Mouse (Mus musculus) liver, adult 2 months (tissue): ENCODE results near the gene F10. TPM values are rescaled to one million over a fixed set of nuclear protein-coding genes. Genes with fewer than 3 reads are reported as not detected.
"Not testable (repeated sequence)": the region's sequence is repeated elsewhere in the genome, so short reads cannot be mapped to it uniquely, and the experiment has no call there.

ENCODE experiments used
- DNase-seq: peaks from one replicate; pipeline ENCODE4 v3.0.0-alpha.2; 2011; ENCODE audit warnings: low read depth, low spot score; ENCODE audit errors: extremely low read depth
- H3K27ac ChIP-seq: fragments of 200-500 bp; replicated peaks from 2 replicates; pipeline ENCODE4 v1.5.1; 2012; ENCODE audit warnings: low read depth, mild to moderate bottlenecking, control low read depth, inconsistent platforms, low read length; ENCODE audit not compliant: insufficient read depth
- H3K27me3 ChIP-seq: fragments of 200-500 bp; 2 replicates; pipeline ENCODE4 v1.6.1; 2012; ENCODE audit warnings: mild to moderate bottlenecking, moderate library complexity, low read length, inconsistent platforms; ENCODE audit not compliant: control insufficient read depth, insufficient read depth
- H3K36me3 ChIP-seq: fragments of 200-500 bp; 2 replicates; pipeline ENCODE4 v1.6.1; 2012; ENCODE audit warnings: low read length, inconsistent platforms; ENCODE audit not compliant: control insufficient read depth, insufficient read depth
- H3K4me1 ChIP-seq: fragments of 200-500 bp; 2 replicates; pipeline ENCODE4 v1.6.1; 2011; ENCODE audit warnings: low read length; ENCODE audit not compliant: control insufficient read depth, insufficient read depth
- H3K4me3 ChIP-seq: fragments of 200-500 bp; 2 replicates; pipeline ENCODE4 v1.5.1; 2011; ENCODE audit warnings: low read depth, mild to moderate bottlenecking, control low read depth, low read length, moderate library complexity; ENCODE audit not compliant: insufficient read depth
- H3K79me2 ChIP-seq: fragments of 200-500 bp; 2 replicates; pipeline ENCODE4 v1.6.1; 2012; ENCODE audit warnings: inconsistent platforms, mild to moderate bottlenecking, low read length, moderate library complexity; ENCODE audit not compliant: control insufficient read depth, insufficient read depth
- H3K9ac ChIP-seq: fragments of 200-500 bp; 2 replicates; pipeline ENCODE4 v1.6.1; 2012; ENCODE audit warnings: low read depth, mild to moderate bottlenecking, control low read depth, inconsistent platforms, low read length
- CTCF ChIP-seq: fragments of 200-500 bp; IDR thresholded peaks from 2 replicates; pipeline ENCODE4 v1.5.1; 2011; ENCODE audit warnings: low read depth, low read length, control low read depth
- POLR2A ChIP-seq: fragments of 200-500 bp; IDR thresholded peaks from 2 replicates; pipeline ENCODE4 v1.6.1; 2011; ENCODE audit warnings: low read length, control low read depth; ENCODE audit not compliant: insufficient read depth; ENCODE audit errors: extremely low read depth
- WGBS: fragments of 180-500 bp; shearing (Covaris S2); methylation state at CpG from one replicate; pipeline ENCODE4 v1.1.7; 2018; 5-methylcytosine and 5-hydroxymethylcytosine counted together
- polyA plus RNA-seq: library from polyadenylated mRNA; depleted of rRNA; stranded (reverse); fragments of >200 nt; gene quantifications from 2 replicates; pipeline ENCODE4 v1.2.3, GENCODE M21; 2012
- total RNA-seq: library from RNA; depleted of rRNA; stranded (reverse); fragments of >200 nt; gene quantifications from 2 replicates; pipeline ENCODE4 v1.2.3, GENCODE M21; 2014

Gene F10
- total and polyA plus RNA-seq, 2 experiments, result 371 to 374 TPM

DNA sequence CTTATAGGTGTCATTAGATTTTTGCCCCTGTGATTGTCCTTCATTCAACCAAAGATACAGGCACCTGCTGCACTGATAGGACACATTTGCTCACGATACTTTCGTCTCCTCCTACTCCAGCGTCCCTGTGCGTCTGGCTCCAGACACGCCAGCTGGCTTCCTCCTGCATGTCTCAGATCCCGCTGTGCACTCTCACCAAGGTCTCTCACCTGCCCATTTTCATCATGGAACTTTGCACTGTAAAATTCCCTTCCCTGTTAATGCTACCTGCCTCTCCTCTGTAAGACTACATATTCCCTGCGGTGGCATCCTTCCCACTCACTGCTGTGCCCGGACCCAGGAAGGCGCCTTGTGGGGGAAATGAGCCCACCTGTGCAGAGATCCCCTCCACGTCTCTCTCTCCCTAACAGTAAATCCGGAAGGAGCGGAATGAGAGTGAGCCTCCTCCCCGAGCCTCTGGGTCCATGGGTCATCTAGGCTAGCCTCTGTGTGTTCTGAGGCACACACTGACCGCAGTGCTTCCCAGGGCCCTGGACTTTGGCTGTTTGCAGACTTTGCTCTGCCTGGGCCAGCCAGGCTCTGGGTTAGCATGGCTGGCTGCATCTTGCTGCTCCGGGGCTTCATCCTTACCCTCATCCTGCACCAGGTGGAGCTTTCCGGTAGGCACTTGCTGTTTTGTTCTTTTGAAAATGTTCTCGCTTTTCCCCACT is 23.5 kb downstream of the F10 start, which contains the start of gene Proz:
TSS of gene Proz (plus strand) at position 474 of the 710 bp plus-strand sequence.
- Histone ChIP-seq H3K36me3 (peaks cover 25% of the 10 kb centered on the region), H3K27ac (peak within 1 kb of the TSS; percentile 99), H3K79me2 (peaks cover 16% of the 10 kb centered on the region), H3K4me1 (peaks cover 30% of the 10 kb centered on the region), H3K9ac (peak within 1 kb of the TSS; percentile 89), H3K4me3 (peak within 1 kb of the TSS; percentile 71), H3K27me3 (no peaks in the 10 kb centered on the region)
- no peak for TF ChIP-seq CTCF
- peak; percentile 79 for TF ChIP-seq POLR2A
- 25% methylated on average over 17 of the region's 17 CpGs for WGBS
- peak; percentile 92 for DNase-seq

DNA sequence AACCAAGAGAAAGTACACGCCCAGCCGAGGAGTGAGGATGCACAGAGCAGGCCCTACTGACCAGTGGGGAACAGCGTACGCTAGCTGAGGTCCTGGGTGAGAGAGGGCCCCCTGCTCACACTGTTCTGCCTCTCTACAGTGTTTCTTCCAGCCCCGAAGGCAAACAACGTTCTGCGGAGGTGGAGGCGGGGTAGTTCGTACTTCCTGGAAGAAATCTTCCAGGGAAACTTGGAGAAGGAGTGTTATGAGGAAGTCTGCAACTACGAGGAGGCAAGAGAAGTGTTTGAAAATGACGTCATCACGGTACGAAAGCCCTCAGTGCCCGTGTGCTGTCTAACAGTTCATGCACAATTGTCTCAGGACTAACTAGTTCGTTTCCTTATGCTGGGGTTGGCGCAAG is 26.0 kb downstream of the F10 start:
- no peak for TF ChIP-seq POLR2A
- TF ChIP-seq CTCF, result no peak
- 56% methylated on average over 16 of the region's 16 CpGs for whole genome bisulfite sequencing
- DNase-seq, result no peak

DNA sequence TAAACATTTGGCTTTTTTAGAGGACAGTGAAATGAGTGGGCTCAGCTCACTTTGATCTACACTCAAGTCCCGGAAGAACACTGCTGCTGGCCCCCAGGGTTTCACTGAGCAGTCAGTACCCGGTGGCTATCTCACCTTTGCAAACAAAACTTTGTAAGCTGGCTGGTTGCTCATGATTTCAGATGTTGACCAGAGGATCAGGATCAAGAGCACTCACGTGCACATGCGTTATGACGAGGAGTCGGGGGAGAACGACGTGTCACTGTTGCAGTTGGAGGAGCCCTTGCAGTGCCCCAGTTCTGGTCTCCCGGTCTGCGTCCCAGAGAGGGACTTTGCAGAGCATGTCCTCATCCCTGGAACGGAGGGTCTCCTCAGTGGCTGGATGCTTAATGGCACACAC is 36.1 kb downstream of the F10 start:
- H3K36me3 ChIP-seq, result peaks cover 17% of the 10 kb centered on the region
- H3K9ac ChIP-seq, result no peak overlapping the region
- peaks cover 4% of the 10 kb centered on the region; the same call in 1 of the 2 replicates for H3K4me1 ChIP-seq
- no peak overlapping the region for H3K27ac ChIP-seq
- TF ChIP-seq CTCF (no peak), POLR2A (no peak)
- no peak overlapping the region for H3K4me3 ChIP-seq
- 63% methylated on average over 11 of the region's 11 CpGs for WGBS
- no peaks in the 10 kb centered on the region for H3K79me2 ChIP-seq
- DNase-seq, result no peak
- H3K27me3 ChIP-seq, result no peaks in the 10 kb centered on the region

More for the DNA sequence above, 26.0 kb downstream of the F10 start:
- H3K36me3 ChIP-seq, result peaks cover 36% of the 10 kb centered on the region
- H3K4me1 ChIP-seq, result peaks cover 18% of the 10 kb centered on the region
- H3K27me3 ChIP-seq, result no peaks in the 10 kb centered on the region
- H3K4me3 ChIP-seq, result no peak overlapping the region
- peak overlapping the region; percentile 57 for H3K9ac ChIP-seq
- peaks cover 16% of the 10 kb centered on the region for H3K79me2 ChIP-seq
- H3K27ac ChIP-seq, result peak overlapping the region; percentile 30

DNA sequence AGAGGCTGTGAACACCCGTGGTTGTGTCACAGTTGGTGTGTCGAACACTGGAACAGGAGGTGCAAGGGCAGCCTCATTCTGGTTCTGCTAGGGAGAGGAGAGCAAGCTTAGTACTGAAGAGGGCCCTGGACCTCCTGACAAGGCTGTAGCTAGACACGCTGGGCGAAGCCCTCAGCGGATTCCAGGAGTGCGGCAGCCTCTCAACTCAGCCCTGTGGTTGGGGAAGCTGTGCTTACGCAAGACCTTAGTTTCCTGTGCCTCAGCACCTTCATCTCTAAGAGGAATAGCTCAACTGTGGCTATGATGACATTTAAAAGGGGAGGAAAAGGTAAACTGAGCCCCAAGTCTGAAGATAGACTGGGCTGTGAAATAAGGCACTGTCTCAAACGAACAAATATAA is 37.9 kb downstream of the F10 start:
- H3K4me3 ChIP-seq, result no peak overlapping the region
- peaks cover 4% of the 10 kb centered on the region; the same call in 1 of the 2 replicates for H3K4me1 ChIP-seq
- whole genome bisulfite sequencing, result 38% methylated on average over 8 of the region's 8 CpGs
- TF ChIP-seq CTCF, result no peak
- no peak for TF ChIP-seq POLR2A
- H3K9ac ChIP-seq, result peak overlapping the region; percentile 13; the same call in 1 of the 2 replicates
- H3K79me2 ChIP-seq, result no peaks in the 10 kb centered on the region
- peak overlapping the region; percentile 9; the same call in 1 of the 2 replicates for H3K27ac ChIP-seq
- DNase-seq, result peak; percentile 63
- H3K36me3 ChIP-seq, result peaks cover 17% of the 10 kb centered on the region
- H3K27me3 ChIP-seq, result no peaks in the 10 kb centered on the region

DNA sequence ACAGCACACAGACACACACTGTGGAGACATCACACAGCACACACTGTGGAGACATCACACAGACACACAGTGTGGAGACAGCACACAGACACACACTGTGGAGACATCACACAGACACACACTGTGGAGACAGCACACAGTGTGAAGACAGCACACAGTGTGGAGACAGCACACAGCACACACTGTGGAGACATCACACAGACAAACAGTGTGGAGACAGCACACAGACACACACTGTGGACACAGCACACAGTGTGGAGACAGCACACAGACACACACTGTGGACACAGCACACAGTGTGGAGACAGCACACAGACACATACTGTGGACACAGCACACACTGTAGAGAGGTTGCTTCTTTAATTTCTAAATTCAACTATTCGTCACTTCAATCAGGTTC is 38.5 kb downstream of the F10 start:
- DNase-seq, H3K4me1 ChIP-seq, H3K79me2 ChIP-seq, H3K27ac ChIP-seq, H3K27me3 ChIP-seq, H3K4me3 ChIP-seq: not testable (repeated sequence)
- 55% methylated on average over 1 of the region's 1 CpGs for WGBS
- Histone ChIP-seq H3K36me3 (peaks cover 17% of the 10 kb centered on the region), H3K9ac (peak overlapping the region; percentile 32; the same call in 1 of the 2 replicates)

DNA sequence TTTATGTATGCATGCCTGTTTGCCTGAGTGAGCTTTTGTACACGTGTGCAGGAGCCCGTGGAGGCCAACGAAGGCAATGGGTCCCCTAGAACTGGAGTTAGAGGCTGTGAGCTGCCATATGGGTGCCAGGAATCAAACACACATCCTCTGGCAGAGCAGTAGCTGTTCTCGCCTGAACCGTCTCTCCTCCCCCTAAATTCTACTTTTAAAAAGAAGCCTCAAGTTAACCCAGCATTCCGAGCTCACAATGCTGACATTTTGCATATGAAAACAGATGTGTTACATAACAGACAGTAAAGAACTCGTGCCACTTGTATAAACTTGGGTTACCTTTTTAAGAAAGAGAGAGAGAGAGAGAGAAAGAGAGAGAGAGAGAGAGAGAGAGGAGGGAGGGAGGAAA is 40.4 kb downstream of the F10 start:
- H3K79me2 ChIP-seq, result no peaks in the 10 kb centered on the region
- no peak for DNase-seq
- peaks cover 18% of the 10 kb centered on the region for H3K36me3 ChIP-seq
- WGBS, result 74% methylated on average over 7 of the region's 7 CpGs
- no peak for TF ChIP-seq POLR2A
- no peak for TF ChIP-seq CTCF
- no peak overlapping the region for H3K27ac ChIP-seq
- H3K27me3 ChIP-seq, result no peaks in the 10 kb centered on the region
- H3K4me1 ChIP-seq, result peaks cover 4% of the 10 kb centered on the region; the same call in 1 of the 2 replicates
- no peak overlapping the region for H3K4me3 ChIP-seq
- no peak overlapping the region for H3K9ac ChIP-seq
